Mouse (Mus musculus): ENCODE measurements around the gene Thrb. TPM values are rescaled to one million over a fixed set of nuclear protein-coding genes. Genes with fewer than 3 reads are reported as not detected.
"Not testable (repeated sequence)": the region's sequence is repeated elsewhere in the genome, so short reads cannot be mapped to it uniquely, and the experiment has no call there.

The Thrb gene
- total RNA-seq, 2 experiments from 2014 or later, result 18.1 to 26.3 TPM

GRCm38 (mm10) chr14:17917124-17917763 is 257.2 kb downstream of the Thrb start:
- no peak for DNase-seq
- intact Hi-C loops (cut with DNase I), result loop anchor here (10.0 kb wide), 1 partner anchor 142 kb away; no protein-coding TSS in a partner anchor

- intact Hi-C loops (cut with DNase I), result loop anchor here (10.0 kb wide), 1 partner anchor 143 kb away; no protein-coding TSS in a partner anchor
- no peak for DNase-seq
These were observed 257.8 kb downstream of the Thrb start for GRCm38 (mm10) chr14:17917899-17918298.

- intact Hi-C loops (cut with DNase I), result loop anchor here (10.0 kb wide), 1 partner anchor 518 kb away; no protein-coding TSS in a partner anchor
- no peak for DNase-seq
These were observed 263.0 kb downstream of the Thrb start for GRCm38 (mm10) chr14:17922807-17923704.

- DNase-seq, result peak; percentile 26 to 54
- intact Hi-C loops (cut with DNase I), result loop anchor here (5.0 to 10.0 kb wide), 2 partner anchors 270 to 523 kb away; no protein-coding TSS in a partner anchor
These were observed 267.4 kb downstream of the Thrb start for GRCm38 (mm10) chr14:17927469-17927868.

- no peak for DNase-seq
- intact Hi-C loops (cut with DNase I), result loop anchor here (5.0 to 10.0 kb wide), 2 partner anchors 272 to 525 kb away; no protein-coding TSS in a partner anchor
These were observed 269.5 kb downstream of the Thrb start for GRCm38 (mm10) chr14:17929585-17929984.

GRCm38 (mm10) chr14:17933475-17933874 is 273.4 kb downstream of the Thrb start:
- DNase-seq, result no peak
- intact Hi-C loops (cut with DNase I), result no loop called here

GRCm38 (mm10) chr14:17934779-17935178 is 274.7 kb downstream of the Thrb start:
- intact Hi-C loops (cut with DNase I); DNase-seq: not testable (repeated sequence)

GRCm38 (mm10) chr14:17954038-17954437 is 294.0 kb downstream of the Thrb start:
- DNase-seq, result no peak
- intact Hi-C loops (cut with DNase I), result no loop called here

GRCm38 (mm10) chr14:17959901-17960300 is 299.8 kb downstream of the Thrb start:
- no peak for DNase-seq
- intact Hi-C loops (cut with DNase I), result no loop called here

- intact Hi-C loops (cut with DNase I), result loop anchor here (2.0 to 5.0 kb wide), 2 partner anchors 308 to 565 kb away; no protein-coding TSS in a partner anchor
- DNase-seq, result peak; percentile 37 to 59
These were observed 307.2 kb downstream of the Thrb start for GRCm38 (mm10) chr14:17967117-17967726.

- no peak for DNase-seq
- intact Hi-C loops (cut with DNase I), result no loop called here
These were observed 312.1 kb downstream of the Thrb start for GRCm38 (mm10) chr14:17972132-17972531.

GRCm38 (mm10) chr14:17972665-17973064 is 312.6 kb downstream of the Thrb start:
- intact Hi-C loops (cut with DNase I), result no loop called here
- no peak for DNase-seq

- DNase-seq, result no peak
- intact Hi-C loops (cut with DNase I), result no loop called here
These were observed 315.7 kb downstream of the Thrb start for GRCm38 (mm10) chr14:17975786-17976185.

GRCm38 (mm10) chr14:17978259-17978658 is 318.2 kb downstream of the Thrb start:
- no peak for DNase-seq
- intact Hi-C loops (cut with DNase I), result no loop called here

GRCm38 (mm10) chr14:17981258-17981657 is 321.2 kb downstream of the Thrb start:
- intact Hi-C loops (cut with DNase I), result no loop called here
- DNase-seq, result no peak

GRCm38 (mm10) chr14:17982017-17982416 is 322.0 kb downstream of the Thrb start:
- intact Hi-C loops (cut with DNase I), result no loop called here
- DNase-seq, result no peak

- intact Hi-C loops (cut with DNase I), result no loop called here
- no peak for DNase-seq
These were observed 323.3 kb downstream of the Thrb start for GRCm38 (mm10) chr14:17983390-17983789.

- intact Hi-C loops (cut with DNase I), result no loop called here
- DNase-seq, result no peak
These were observed 323.8 kb downstream of the Thrb start for GRCm38 (mm10) chr14:17983839-17984238.

GRCm38 (mm10) chr14:17988580-17988979 is 328.5 kb downstream of the Thrb start:
- DNase-seq, result no peak

GRCm38 (mm10) chr14:17989182-17989581 is 329.1 kb downstream of the Thrb start:
- intact Hi-C loops (cut with DNase I), result no loop called here
- DNase-seq, result no peak

More at GRCm38 (mm10) chr14:17988580-17988979, 328.5 kb downstream of the Thrb start:
- intact Hi-C loops (cut with DNase I), result no loop called here

- intact Hi-C loops (cut with DNase I), result no loop called here
- DNase-seq, result no peak
These were observed 330.1 kb downstream of the Thrb start for GRCm38 (mm10) chr14:17990186-17990585.
